Mouse (Mus musculus) thymus, postnatal 4 days (tissue): ENCODE results near the gene Nhp2.
A peak's percentile ranks its signal among the peaks of the same experiment; 100 is the strongest.

Experiments
- DNase-seq: peaks from one replicate; pipeline ENCODE4 v3.0.0; 2021

Gene Nhp2

DNA sequence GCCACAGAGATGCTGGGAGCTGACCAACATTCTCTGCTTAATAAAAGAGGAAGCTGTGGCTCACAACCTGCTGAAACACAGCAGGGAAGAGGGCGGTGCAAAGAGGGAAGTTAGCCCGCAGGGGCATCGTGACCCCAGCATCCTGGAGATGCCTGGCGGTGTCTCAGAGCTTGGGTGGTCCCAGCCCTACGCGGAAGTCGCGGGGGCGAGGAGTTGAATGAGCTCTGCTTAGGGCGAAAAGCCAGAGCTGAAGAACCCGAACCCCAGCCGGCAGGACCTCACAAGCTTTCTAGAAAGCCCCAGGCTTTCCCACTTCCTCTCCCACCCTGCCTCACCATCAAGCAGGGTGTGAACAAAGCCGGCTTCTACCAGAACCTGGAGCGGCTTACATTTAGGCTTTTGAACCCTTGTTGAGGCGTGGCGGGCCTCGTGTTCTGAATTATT lies 18.5 kb downstream of the Nhp2 start:
- peak; percentile 80 for DNase-seq

GRCm38 (mm10) chr11:51638497-51638896 lies 19.0 kb downstream of the Nhp2 start:
- no peak for DNase-seq

- DNase-seq: no peak
Observed at GRCm38 (mm10) chr11:51640748-51641147, 21.2 kb downstream of the Nhp2 start.

GRCm38 (mm10) chr11:51643202-51643601 lies 23.7 kb downstream of the Nhp2 start:
- no peak for DNase-seq

DNA sequence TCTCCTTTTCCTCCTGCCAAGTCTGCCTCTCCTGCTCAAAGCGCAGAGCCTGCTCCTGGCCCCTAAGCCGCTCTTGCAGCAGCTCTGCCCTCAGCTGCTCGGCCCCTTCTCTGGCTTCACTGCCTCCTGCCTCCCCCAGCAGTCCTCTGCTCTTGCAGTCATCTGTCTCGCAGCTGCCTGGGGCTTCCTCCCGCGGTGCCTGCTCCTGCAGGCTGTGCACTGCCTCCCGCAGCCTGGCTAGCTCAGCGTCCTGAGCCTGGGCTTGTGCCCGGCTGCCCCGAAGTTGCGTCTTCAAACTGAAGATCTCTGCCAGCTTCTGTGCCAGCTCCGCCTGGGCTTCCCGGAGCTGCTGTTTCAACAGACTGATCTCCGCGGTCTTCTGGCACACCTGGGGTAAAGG lies 24.2 kb downstream of the Nhp2 start:
- DNase-seq: peak; percentile 81

DNA sequence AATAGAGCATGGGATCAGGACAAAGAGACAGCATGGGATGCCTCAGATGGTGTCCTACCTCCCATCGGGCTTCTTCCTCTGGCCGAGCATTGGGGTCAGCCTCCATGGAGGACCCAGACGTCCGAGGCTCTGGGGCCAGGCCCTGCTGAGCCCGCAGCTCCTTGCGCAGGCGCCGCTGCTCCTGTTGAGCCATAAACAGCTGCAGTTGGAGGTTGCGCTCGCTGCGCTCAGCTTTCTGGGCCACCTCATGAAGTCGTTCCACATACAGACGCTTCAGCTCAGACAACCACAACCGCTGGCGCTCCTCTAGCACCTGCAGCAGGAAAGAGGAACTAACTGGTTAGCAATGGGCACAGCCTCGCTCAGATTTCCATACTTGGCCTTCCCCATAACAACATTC lies 24.7 kb downstream of the Nhp2 start:
- DNase-seq: peak; percentile 86

GRCm38 (mm10) chr11:51645293-51645692 lies 25.8 kb downstream of the Nhp2 start:
- DNase-seq: no peak

DNA sequence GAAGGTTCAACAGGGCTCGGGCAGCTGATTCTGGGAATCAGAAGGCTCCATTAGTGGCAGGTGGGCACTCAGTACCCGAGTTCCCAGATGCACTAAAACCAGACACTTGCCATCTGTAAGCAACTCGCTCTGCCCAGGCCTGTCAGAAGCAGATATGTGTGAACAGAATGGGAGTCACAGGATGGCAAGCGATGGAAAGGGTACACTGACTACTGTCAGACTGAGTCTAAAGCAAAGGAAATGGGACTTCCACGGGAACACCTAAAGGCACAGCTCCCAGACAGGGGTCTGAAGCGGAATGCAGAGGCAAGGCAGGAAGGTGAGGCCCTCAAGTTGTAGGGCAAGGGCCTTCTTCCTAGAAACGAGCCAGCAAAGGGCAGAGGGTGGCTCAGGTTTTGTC lies 26.7 kb downstream of the Nhp2 start:
- no peak for DNase-seq

DNA sequence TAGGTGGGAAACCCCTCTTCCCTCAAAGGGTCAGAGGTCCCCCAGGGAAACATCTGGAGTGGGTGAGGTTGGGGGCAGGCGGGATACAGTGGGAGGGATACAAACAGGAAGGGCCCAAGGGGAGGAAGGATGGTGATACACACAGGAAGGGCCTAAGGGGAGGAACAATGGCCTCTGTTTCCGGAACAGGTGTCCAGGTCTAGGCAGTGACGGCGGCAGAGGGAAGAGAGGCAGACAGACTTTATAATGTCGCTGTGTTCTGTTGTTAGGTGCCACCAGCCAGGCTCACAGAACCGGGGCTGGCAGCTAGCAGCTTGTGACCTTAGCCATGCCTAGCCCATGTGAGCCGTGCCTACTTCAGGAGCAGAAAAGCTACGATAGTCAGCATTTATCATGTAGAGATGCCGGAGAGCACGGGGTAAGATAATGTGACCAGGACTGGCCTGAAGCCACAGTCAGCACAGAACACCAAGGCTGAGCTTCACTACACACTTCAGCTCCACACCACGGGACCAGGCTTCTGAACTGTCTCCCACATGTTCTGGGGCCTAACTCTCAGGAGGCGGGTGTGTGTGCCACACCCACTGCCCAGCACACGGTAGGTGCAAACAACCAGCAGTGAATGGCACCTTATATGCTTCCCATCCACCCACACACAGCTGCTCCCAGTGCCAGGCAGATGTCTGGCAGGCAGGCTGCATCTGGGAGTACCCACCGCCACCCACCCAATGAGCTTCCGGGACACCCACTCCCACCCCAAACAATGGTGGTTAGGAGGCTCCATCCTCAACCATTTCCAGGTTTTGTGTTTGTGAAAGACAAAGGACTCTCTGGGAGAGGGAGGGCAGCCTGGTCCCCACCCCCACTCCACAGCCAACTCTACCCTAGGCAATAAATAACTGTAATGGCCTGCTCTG lies 27.5 kb downstream of the Nhp2 start:
- DNase-seq: peak; percentile 54

DNA sequence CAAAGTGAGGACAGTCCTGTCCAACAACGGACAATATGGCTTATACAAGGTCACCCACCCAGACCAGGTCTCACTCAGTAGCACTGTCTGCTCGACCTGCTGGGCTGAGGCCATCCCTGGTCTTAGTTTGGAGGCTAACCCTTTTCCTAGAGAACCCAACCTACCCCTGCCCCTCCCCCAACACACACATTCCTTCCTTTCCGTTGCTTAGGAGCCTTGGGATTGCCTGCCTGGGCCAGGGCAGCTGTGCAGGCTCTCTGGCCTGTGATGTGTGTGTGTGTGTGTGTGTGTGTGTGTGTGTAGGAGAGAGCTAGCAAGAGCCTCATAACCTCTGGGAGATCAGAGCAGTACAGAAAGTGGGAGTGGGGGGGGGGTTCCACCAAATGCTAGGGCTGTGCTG lies 29.0 kb downstream of the Nhp2 start:
- no peak for DNase-seq

GRCm38 (mm10) chr11:51649111-51649888 lies 29.8 kb downstream of the Nhp2 start:
- peak; percentile 38 for DNase-seq

GRCm38 (mm10) chr11:51649889-51650199 lies 30.3 kb downstream of the Nhp2 start:
- DNase-seq: peak; percentile 61

DNA sequence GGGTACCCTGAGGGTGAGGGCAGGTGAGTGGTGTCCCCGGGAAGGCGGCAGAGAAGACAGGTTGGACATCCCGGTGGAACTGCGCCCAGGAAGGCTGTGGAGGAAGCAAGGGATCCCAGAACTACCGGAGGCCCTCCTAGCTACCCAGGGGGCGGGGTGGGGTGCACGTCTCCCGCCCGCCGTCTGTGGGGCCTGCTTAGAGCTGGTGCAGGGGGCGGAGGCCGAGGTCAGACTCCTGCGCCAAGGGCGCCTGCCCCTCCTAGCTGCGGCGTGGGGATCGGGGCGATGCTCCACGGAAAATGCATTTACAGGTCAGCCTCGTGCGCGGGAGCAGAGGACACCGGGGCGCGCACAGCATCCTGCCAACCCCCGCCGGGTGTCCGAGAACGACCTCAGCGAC lies 30.7 kb downstream of the Nhp2 start:
- DNase-seq: peak; percentile 73

DNA sequence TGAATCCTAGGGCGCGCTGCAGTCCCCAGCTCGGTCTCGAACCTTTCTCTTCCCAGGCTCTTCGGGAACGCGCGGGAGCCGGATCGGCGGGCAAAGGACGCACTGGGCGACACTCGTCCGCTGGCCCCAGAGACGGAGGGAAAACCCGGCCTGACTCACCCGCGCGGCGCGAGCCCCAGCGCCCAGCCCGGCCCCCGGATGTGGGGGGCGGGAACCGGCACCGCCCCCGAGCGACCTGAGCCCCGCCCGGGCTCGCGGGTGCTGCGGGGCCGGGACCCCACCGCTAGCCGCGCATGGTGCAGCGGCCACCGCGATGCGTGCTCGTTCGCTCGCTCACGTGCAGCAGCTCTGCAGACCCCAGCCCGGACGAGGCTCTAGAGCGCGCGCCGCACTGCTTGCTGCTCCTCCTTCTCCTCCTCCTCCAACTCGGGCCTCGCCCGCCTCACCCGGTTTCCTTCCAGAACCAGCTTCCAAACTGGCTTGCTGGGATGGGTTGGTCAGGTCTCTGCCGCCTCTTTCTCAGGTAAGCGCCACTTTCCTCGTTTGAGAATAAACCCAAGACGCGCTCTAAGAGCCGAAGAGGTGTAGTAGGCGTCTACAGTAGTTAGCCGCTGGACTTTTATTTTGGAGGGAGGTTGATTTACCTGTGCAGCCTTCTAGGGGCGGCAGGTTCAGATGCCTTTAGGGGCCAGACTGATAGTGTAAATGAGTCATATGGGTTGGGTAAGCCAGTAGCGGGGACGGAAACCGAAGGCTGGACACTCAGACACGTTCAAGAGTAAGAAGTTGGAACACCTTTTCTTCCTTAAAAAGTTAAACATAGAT lies 31.4 kb downstream of the Nhp2 start, which contains the start of the genes N4bp3 and D930048N14Rik:
Gene N4bp3 (minus strand): TSS at position 152 of the 825 bp plus-strand sequence.
Gene D930048N14Rik (plus strand): TSS at position 264 of the 825 bp plus-strand sequence.
- peak; percentile 83 for DNase-seq

GRCm38 (mm10) chr11:51652889-51653418 lies 33.4 kb downstream of the Nhp2 start:
- no peak for DNase-seq

- DNase-seq: no peak
Observed at GRCm38 (mm10) chr11:51653736-51654135, 34.2 kb downstream of the Nhp2 start.

GRCm38 (mm10) chr11:51654891-51655290 lies 35.4 kb downstream of the Nhp2 start:
- no peak for DNase-seq

GRCm38 (mm10) chr11:51656798-51657521 lies 37.4 kb downstream of the Nhp2 start:
- DNase-seq: no peak

DNA sequence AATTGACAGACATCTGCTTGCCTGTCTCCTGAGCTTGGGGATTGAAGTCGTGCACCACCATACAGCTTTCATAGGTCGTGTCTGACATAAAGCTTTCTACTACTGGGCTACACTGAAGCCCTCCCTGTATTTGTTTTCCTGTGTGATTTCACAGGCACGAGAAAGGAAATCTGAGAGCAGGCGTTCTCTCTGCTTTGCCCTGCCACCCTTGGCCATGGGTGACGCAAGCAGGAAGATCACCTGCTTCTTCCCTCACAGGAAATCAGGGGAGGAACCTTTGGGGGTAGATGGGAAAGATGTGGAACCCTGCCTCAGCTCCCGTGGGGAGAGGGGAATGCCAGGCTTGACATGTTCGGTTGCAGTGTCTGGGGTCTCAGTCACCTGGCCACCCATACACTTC lies 38.8 kb downstream of the Nhp2 start:
- DNase-seq: no peak

DNA sequence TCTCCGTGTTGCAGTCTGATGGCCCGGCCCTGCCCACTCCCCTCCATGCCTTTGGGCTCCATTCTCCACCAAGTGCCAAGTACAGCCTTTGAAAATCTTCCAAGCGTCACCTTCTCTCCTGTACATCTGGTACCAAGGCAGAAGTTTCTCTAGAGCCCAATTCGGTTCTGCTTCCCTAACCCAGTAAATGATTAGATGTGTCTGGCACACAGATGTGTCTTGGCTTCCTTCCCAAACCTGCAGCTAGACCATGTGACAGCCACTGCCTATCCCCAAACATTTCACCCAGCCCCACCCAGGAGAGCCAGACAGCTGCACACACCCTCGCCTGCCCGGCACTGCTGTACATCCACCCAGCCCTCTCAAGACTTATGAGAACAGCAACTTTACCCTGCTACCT lies 39.2 kb downstream of the Nhp2 start:
- DNase-seq: peak; percentile 44

GRCm38 (mm10) chr11:51661867-51662365 lies 42.4 kb downstream of the Nhp2 start:
- no peak for DNase-seq

- no peak for DNase-seq
Observed at GRCm38 (mm10) chr11:51662632-51663031, 43.1 kb downstream of the Nhp2 start.
